Mouse (Mus musculus) heart, postnatal 0 days (tissue): Measurements from ENCODE around the gene Slc16a2. TPM values are rescaled to one million over a fixed set of nuclear protein-coding genes. Genes with fewer than 3 reads are reported as not detected.

Source experiments
- ATAC-seq: fragments of 200-750 bp; cut with Nextera tagmentation; 2 replicates; pipeline ENCODE4 v1.8.0; 2017; ENCODE audit warnings: low read depth, moderate number of reproducible peaks, moderate library complexity; ENCODE audit not compliant: insufficient read depth
- DNase-seq: peaks from one replicate; pipeline ENCODE4 v3.0.0-alpha.2; 2016; ENCODE audit warnings: low spot score
- H3K27ac ChIP-seq: fragments of 300-500 bp; sonication (generic); 2 replicates; pipeline ENCODE4 v1.5.1; 2014; ENCODE audit warnings: low read depth, mild to moderate bottlenecking
- H3K27me3 ChIP-seq: fragments of 300-500 bp; sonication (generic); 2 replicates; pipeline ENCODE4 v1.6.1; 2014; ENCODE audit warnings: low read length, mixed read lengths; ENCODE audit not compliant: control insufficient read depth, insufficient read depth
- H3K36me3 ChIP-seq: fragments of 300-500 bp; sonication (generic); replicated peaks from 2 replicates; pipeline ENCODE4 v1.6.1; 2014; ENCODE audit warnings: low read length, mixed read lengths; ENCODE audit not compliant: control insufficient read depth, insufficient read depth
- H3K4me1 ChIP-seq: fragments of 300-500 bp; sonication (generic); 2 replicates; pipeline ENCODE4 v1.6.1; 2014; ENCODE audit warnings: antibody characterized with exemption; ENCODE audit not compliant: control insufficient read depth, insufficient read depth
- H3K4me2 ChIP-seq: fragments of 300-500 bp; sonication (generic); 2 replicates; pipeline ENCODE4 v1.6.1; 2014; ENCODE audit warnings: low read depth, mild to moderate bottlenecking, low read length, moderate library complexity
- H3K4me3 ChIP-seq: fragments of 300-500 bp; sonication (generic); 2 replicates; pipeline ENCODE4 v1.5.1; 2014; ENCODE audit warnings: low read depth, low read length
- H3K9ac ChIP-seq: fragments of 300-500 bp; sonication (generic); replicated peaks from 2 replicates; pipeline ENCODE4 v1.6.1; 2014; ENCODE audit warnings: low read depth, low read length, mixed read lengths
- H3K9me3 ChIP-seq: fragments of 300-500 bp; sonication (generic); replicated peaks from 2 replicates; pipeline ENCODE4 v1.6.1; 2016; ENCODE audit warnings: low read length; ENCODE audit not compliant: control insufficient read depth
- CTCF ChIP-seq: IDR thresholded peaks from 2 replicates; pipeline ENCODE4 v1.5.1; 2016; ENCODE audit warnings: antibody characterized with exemption, control low read depth, low read depth
- EP300 ChIP-seq: IDR thresholded peaks from 2 replicates; pipeline ENCODE4 v1.6.1; 2016; ENCODE audit warnings: antibody characterized with exemption, low read depth
- WGBS: fragments of 180-500 bp; shearing (Covaris S2); extraction: QIAGEN DNeasy Blood & Tissue Kit; methylation state at CpG from one replicate; pipeline ENCODE4 v1.1.7; 2014; 5-methylcytosine and 5-hydroxymethylcytosine counted together
- polyA plus RNA-seq: library from polyadenylated mRNA; unstranded; fragments of >200 nt; fragmentation: Nextera tagmentation; extraction: Ambion mirVana; gene quantifications from 2 replicates; pipeline ENCODE4 v1.2.1, GENCODE M21; 2015
- total RNA-seq: library from RNA; depleted of rRNA; stranded (reverse); fragments of >200 nt; gene quantifications from 2 replicates; pipeline ENCODE4 v1.2.3, GENCODE M21; 2014; ENCODE audit warnings: low replicate concordance

Gene Slc16a2
- total and polyA plus RNA-seq, 2 experiments from 2014 or later: 14.1 to 23.2 TPM

DNA sequence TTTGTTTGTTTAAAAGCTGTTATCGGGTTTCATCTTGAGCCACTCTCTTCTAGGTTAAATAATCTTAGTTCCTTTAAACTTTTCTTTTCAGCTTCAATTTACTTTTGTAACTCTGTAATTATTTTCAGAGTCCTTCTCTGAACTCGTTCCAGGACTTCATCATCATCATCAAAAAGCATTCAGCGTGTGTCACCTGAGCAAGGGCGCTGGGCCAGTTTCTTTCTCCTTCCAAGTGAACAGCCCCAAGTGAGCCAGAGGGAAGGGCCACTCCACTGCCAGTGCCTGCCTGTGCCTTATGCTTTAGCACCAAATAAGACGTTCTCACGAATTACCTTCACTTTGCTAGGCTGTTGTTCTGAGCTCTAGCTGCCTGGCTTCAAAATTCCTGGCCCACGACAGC, 108.9 kb downstream of the Slc16a2 start:
- no peak overlapping the region for H3K9ac ChIP-seq
- DNase-seq: no peak

DNA sequence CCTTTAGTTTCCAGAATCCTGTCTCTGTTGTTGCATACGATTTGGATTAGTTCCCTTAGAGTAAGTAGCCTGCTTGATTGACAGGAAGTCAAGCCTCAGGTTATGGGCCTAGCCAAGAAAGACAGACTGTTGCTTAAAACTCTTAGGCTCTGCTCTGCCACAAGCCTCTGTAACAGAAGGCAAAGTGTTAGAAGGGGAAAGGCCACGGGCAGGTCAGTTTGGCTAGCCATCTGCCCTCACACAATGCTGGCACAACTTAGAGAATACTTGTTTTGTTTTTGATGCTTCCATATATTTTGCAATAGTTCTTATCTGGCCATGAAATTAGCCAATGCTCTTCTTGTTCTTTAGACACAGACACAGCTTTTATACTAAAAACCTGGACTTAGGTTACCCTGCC, 112.1 kb downstream of the Slc16a2 start:
- no peaks in the 10 kb centered on the region for H3K9me3 ChIP-seq
- no peak overlapping the region for H3K4me2 ChIP-seq
- H3K27me3 ChIP-seq: peaks cover 30% of the 10 kb centered on the region; the same call in 1 of the 2 replicates
- H3K4me1 ChIP-seq: no peaks in the 10 kb centered on the region
- H3K36me3 ChIP-seq: no peaks in the 10 kb centered on the region
- no peak overlapping the region for H3K27ac ChIP-seq
- WGBS: 68% methylated on average over 2 of the region's 2 CpGs
- no peak overlapping the region for H3K4me3 ChIP-seq
- TF ChIP-seq EP300 (no peak), CTCF (no peak)
- no peak for ATAC-seq
- no peak for DNase-seq
- H3K9ac ChIP-seq: no peak overlapping the region

More for the DNA sequence above, 108.9 kb downstream of the Slc16a2 start:
- peaks cover 26% of the 10 kb centered on the region; the same call in 1 of the 2 replicates for H3K27me3 ChIP-seq
- no peak overlapping the region for H3K27ac ChIP-seq
- no peak for ATAC-seq
- WGBS: 50% methylated on average over 7 of the region's 7 CpGs
- no peak overlapping the region for H3K4me2 ChIP-seq
- H3K9me3 ChIP-seq: no peaks in the 10 kb centered on the region
- no peaks in the 10 kb centered on the region for H3K36me3 ChIP-seq
- no peak overlapping the region for H3K4me3 ChIP-seq
- TF ChIP-seq CTCF (no peak), EP300 (no peak)
- H3K4me1 ChIP-seq: no peaks in the 10 kb centered on the region

DNA sequence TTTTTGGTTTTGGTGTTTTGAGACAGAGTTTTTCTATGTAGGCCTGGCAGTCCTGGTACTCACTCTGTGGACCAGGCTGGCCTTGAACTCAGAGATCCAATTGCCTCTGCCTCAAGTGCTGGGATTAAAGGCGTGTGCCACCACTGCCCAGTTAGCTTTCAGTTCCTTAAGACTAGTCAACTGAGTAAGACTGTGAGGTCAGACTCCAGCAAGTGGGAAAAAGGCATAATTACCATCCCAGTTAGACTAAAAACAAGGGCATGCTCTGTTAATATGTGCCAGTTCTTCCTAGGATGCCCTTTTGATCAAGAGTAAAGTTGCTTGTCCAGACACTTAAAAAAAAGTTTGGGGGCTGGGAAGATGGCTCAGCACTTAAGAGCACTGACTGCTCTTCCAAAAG, 113.2 kb downstream of the Slc16a2 start:
- no peak for DNase-seq
- Histone ChIP-seq H3K27ac (no peak overlapping the region), H3K4me1 (no peaks in the 10 kb centered on the region), H3K9ac (no peak overlapping the region), H3K27me3 (peaks cover 39% of the 10 kb centered on the region; the same call in 1 of the 2 replicates), H3K36me3 (no peaks in the 10 kb centered on the region), H3K4me2 (no peak overlapping the region), H3K9me3 (no peaks in the 10 kb centered on the region), H3K4me3 (no peak overlapping the region)
- 62% methylated on average over 1 of the region's 1 CpGs for WGBS
- no peak for TF ChIP-seq EP300
- TF ChIP-seq CTCF: no peak
- no peak for ATAC-seq

DNA sequence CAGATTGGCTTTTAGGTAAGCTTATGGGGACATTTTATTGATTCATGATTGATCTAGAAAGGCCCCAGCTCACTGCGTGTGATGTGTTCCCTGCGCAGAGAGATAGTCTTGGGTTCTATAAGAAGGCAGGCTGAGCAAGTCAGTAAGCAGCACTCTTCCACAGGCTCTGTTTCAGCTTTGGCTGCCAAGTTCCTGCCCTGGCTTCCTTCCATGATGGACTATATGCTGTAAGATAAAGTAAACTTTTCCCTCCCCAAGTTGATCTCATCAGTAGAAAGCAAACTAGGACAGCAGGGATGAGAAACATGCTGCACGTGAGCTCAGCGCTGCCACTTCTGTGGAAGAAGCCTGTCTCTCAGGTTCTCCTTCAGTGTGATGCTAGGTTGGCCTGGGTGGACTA, 117.2 kb downstream of the Slc16a2 start:
- WGBS: 79% methylated on average over 4 of the region's 4 CpGs
- no peak for TF ChIP-seq EP300
- TF ChIP-seq CTCF: no peak

DNA sequence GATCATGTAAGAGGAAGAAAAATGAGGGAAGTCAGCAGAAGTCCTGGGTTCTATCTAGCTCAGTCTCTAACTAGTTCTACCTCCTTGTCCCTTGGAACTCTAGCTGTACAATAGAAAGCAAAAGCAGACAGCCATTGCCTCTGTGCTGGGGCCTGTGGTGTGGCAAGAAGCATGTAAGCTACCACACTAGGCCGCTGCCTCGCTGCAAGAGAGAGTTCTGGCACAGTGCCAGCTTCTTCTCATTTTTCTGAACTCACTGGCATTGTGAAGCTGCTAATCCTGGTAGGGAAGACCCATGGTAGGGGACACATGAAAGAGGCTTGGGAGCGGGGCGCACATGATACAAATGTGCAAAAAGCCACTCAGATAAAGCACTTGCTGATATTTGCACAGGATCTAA, 117.8 kb downstream of the Slc16a2 start:
- Histone ChIP-seq H3K9ac (no peak overlapping the region), H3K36me3 (no peaks in the 10 kb centered on the region), H3K4me2 (no peak overlapping the region), H3K4me3 (no peak overlapping the region), H3K27ac (no peak overlapping the region), H3K9me3 (no peaks in the 10 kb centered on the region), H3K27me3 (peaks cover 29% of the 10 kb centered on the region; the same call in 1 of the 2 replicates), H3K4me1 (no peaks in the 10 kb centered on the region)
- no peak for ATAC-seq
- DNase-seq: no peak
- TF ChIP-seq CTCF: no peak
- no peak for TF ChIP-seq EP300
- 60% methylated on average over 4 of the region's 4 CpGs for WGBS

More for the DNA sequence above, 117.2 kb downstream of the Slc16a2 start:
- Histone ChIP-seq H3K9me3 (no peaks in the 10 kb centered on the region), H3K27ac (no peak overlapping the region), H3K4me3 (no peak overlapping the region), H3K9ac (no peak overlapping the region), H3K4me2 (no peak overlapping the region), H3K4me1 (no peaks in the 10 kb centered on the region), H3K27me3 (peaks cover 30% of the 10 kb centered on the region; the same call in 1 of the 2 replicates), H3K36me3 (no peaks in the 10 kb centered on the region)
- DNase-seq: no peak
- ATAC-seq: no peak

DNA sequence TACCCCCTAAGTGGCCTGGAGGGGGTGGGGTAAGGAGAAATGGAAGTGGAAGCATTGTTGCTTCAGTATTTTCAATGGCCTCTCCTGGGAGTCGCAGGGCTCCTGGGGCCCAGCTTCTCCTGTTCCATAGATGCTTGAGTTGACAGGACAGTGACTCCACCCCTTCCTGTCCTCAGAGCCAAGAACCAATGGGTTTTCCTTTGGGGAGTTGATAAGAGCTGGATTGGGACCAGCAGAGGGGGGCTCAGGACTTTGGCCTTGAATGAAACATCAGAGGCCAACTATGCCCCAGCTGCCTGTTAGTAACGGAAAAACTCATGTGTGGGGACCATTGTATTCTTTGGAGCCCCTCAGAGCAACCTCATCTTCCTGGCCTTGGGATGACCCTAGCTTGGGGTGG, 124.0 kb downstream of the Slc16a2 start:
- no peaks in the 10 kb centered on the region for H3K9me3 ChIP-seq
- no peak overlapping the region for H3K4me3 ChIP-seq
- H3K36me3 ChIP-seq: no peaks in the 10 kb centered on the region
- H3K4me1 ChIP-seq: no peaks in the 10 kb centered on the region
- 42% methylated on average over 2 of the region's 2 CpGs for WGBS
- H3K27me3 ChIP-seq: peaks cover 27% of the 10 kb centered on the region; the same call in 1 of the 2 replicates
- no peak overlapping the region for H3K4me2 ChIP-seq
- ATAC-seq: no peak
- no peak overlapping the region for H3K27ac ChIP-seq
- H3K9ac ChIP-seq: no peak overlapping the region
- TF ChIP-seq EP300: no peak
- no peak for TF ChIP-seq CTCF
- DNase-seq: peak; percentile 23
